Mouse (Mus musculus) forebrain, embryonic 10.5 days (tissue): ENCODE data around the gene Enc1. TPM values are rescaled to one million over a fixed set of nuclear protein-coding genes. Genes with fewer than 3 reads are reported as not detected.

Source experiments
- DNase-seq: peaks from one replicate; pipeline ENCODE4 v3.0.0-alpha.2; 2017; ENCODE audit warnings: low spot score; ENCODE audit errors: extremely low spot score
- H3K27ac ChIP-seq: fragments of 300-500 bp; sonication (generic); 2 replicates; pipeline ENCODE4 v1.5.1; 2016; ENCODE audit warnings: mild to moderate bottlenecking
- H3K27me3 ChIP-seq: fragments of 300-500 bp; sonication (generic); 2 replicates; pipeline ENCODE4 v1.6.1; 2016; ENCODE audit warnings: mild to moderate bottlenecking; ENCODE audit not compliant: poor library complexity, severe bottlenecking
- H3K36me3 ChIP-seq: fragments of 300-500 bp; sonication (generic); replicated peaks from 2 replicates; pipeline ENCODE4 v1.6.1; 2016; ENCODE audit warnings: mild to moderate bottlenecking, moderate library complexity
- H3K4me1 ChIP-seq: fragments of 300-500 bp; sonication (generic); 2 replicates; pipeline ENCODE4 v1.6.1; 2016
- H3K4me3 ChIP-seq: fragments of 300-500 bp; sonication (generic); 2 replicates; pipeline ENCODE4 v1.5.1; 2016; ENCODE audit warnings: mild to moderate bottlenecking, moderate library complexity
- H3K9me3 ChIP-seq: fragments of 300-500 bp; sonication (generic); 2 replicates; pipeline ENCODE4 v1.6.1; 2016; ENCODE audit warnings: mild to moderate bottlenecking, moderate library complexity
- WGBS: fragments of 180-500 bp; shearing (Covaris S2); methylation state at CpG from one replicate; pipeline ENCODE4 v1.1.7; 2016; 5-methylcytosine and 5-hydroxymethylcytosine counted together
- polyA plus RNA-seq: library from polyadenylated mRNA; unstranded; fragments of >200 nt; fragmentation: Nextera tagmentation; extraction: Ambion mirVana; gene quantifications from 2 replicates; pipeline ENCODE4 v1.2.1, GENCODE M21; 2016

Gene Enc1
- polyA plus RNA-seq, 1 experiment from 2014 or later: 10.0 TPM

GRCm38 (mm10) chr13:97287046-97287445, 46.1 kb downstream of the Enc1 start:
- DNase-seq: no peak
- H3K36me3 ChIP-seq: no peaks in the 10 kb centered on the region
- peaks cover 58% of the 10 kb centered on the region for H3K27me3 ChIP-seq
- H3K4me1 ChIP-seq: peaks cover 29% of the 10 kb centered on the region
- no peak overlapping the region for H3K27ac ChIP-seq
- no peaks in the 10 kb centered on the region for H3K9me3 ChIP-seq
- 86% methylated on average over 3 of the region's 3 CpGs for WGBS
- H3K4me3 ChIP-seq: no peak overlapping the region

DNA sequence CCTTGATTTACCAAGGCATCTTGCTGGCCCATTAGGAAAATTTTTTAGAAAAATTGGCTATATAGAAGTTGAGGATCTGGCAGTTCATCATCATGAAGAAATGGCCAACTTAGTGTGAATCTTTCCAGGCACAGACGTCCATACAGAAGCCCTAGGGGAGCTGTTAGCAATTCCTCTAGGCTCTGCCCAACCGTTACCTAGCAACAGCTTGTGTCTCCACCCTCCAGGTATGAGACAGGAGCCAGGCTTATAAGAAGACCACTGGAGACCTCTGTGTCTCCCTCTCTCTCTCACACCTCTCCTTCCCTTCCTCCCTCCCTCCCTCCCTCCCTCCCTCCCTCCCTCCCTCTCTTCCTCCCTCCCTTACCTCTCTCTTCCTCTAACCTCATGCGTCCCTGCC, 49.8 kb downstream of the Enc1 start:
- Histone ChIP-seq H3K4me3 (no peak overlapping the region), H3K4me1 (peaks cover 46% of the 10 kb centered on the region), H3K27me3 (peaks cover 34% of the 10 kb centered on the region), H3K9me3 (no peaks in the 10 kb centered on the region), H3K36me3 (no peaks in the 10 kb centered on the region), H3K27ac (peak overlapping the region; percentile 78)
- DNase-seq: no peak
- 26% methylated on average over 3 of the region's 3 CpGs for WGBS

GRCm38 (mm10) chr13:97291354-97291753, 50.4 kb downstream of the Enc1 start:
- peaks cover 52% of the 10 kb centered on the region for H3K4me1 ChIP-seq
- no peak for DNase-seq

DNA sequence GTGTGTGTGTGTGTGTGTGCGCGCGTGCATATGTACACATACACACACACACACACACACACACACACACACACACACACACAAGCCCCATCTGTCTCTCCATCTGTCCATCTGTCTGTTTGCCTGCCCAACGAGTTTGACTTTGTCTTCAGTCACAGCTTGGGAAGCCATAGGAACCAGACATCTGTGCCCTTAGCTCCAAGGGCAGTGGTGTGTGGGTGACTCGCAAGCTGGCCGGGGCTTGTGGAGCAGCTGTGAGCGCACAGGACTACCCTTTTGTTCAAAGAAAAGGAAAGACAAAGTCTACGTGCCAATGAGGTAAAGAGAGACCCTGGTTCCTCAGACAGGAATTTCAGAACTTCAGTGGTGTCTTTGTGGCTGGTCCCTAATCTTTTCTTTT, 51.1 kb downstream of the Enc1 start:
- peak; percentile 61 for DNase-seq
- Histone ChIP-seq H3K4me3 (peak overlapping the region; percentile 27; the same call in 1 of the 2 replicates), H3K27me3 (peaks cover 34% of the 10 kb centered on the region), H3K36me3 (no peaks in the 10 kb centered on the region), H3K27ac (peak overlapping the region; percentile 78), H3K9me3 (no peaks in the 10 kb centered on the region), H3K4me1 (peaks cover 52% of the 10 kb centered on the region)
- 44% methylated on average over 8 of the region's 8 CpGs for WGBS

More at GRCm38 (mm10) chr13:97291354-97291753, 50.4 kb downstream of the Enc1 start:
- peaks cover 34% of the 10 kb centered on the region for H3K27me3 ChIP-seq
- peak overlapping the region; percentile 78 for H3K27ac ChIP-seq
- H3K9me3 ChIP-seq: no peaks in the 10 kb centered on the region
- H3K36me3 ChIP-seq: no peaks in the 10 kb centered on the region
- WGBS: 81% methylated on average over 17 of the region's 17 CpGs
- no peak overlapping the region for H3K4me3 ChIP-seq

GRCm38 (mm10) chr13:97292451-97293245, 51.7 kb downstream of the Enc1 start:
- Histone ChIP-seq H3K4me1 (peaks cover 52% of the 10 kb centered on the region), H3K27me3 (peaks cover 34% of the 10 kb centered on the region), H3K9me3 (no peaks in the 10 kb centered on the region), H3K4me3 (peak overlapping the region; percentile 27), H3K27ac (peak overlapping the region; percentile 78), H3K36me3 (no peaks in the 10 kb centered on the region)
- DNase-seq: no peak
- WGBS: 9% methylated on average over 12 of the region's 12 CpGs

DNA sequence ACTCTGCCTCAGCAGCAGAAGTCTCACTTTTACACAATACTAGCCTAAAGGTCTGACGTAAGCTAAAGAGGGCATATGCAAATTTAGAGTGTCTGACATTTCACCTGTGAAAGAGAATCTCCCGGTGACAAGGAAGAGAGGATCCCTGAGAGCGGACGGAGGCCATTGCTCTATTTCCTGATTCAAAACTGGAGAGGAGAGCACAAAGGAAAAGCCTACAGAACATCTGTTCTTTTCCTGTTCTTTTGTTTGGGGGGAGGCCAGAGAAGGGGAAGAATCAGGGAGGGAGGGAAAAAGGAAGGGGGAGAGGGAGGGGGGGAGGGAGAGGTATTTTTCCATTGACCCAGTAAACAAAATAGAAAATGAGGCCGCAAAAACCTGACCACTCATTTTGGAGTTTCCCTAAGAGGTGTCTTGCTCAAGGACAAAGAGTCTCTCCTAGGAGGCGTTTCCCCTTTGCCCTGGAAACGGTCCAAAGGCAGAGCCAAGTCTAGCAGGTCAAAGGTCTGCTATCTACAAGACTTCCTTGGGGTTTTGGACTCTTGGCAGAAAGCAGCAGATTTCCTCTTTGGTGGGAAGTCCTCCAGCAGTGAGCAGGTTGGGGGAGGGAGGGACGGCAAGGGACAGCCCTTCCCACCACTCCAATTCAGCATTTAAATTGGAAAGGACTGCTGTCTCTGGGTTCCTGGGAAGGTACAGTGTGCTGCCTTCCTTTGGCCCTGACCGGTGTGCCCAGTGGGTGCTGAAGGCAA, 54.4 kb downstream of the Enc1 start:
- no peak for DNase-seq
- 68% methylated on average over 9 of the region's 9 CpGs for WGBS
- Histone ChIP-seq H3K4me1 (peaks cover 52% of the 10 kb centered on the region), H3K36me3 (no peaks in the 10 kb centered on the region), H3K4me3 (no peak overlapping the region), H3K27me3 (peaks cover 29% of the 10 kb centered on the region), H3K9me3 (no peaks in the 10 kb centered on the region), H3K27ac (peak overlapping the region; percentile 65)

- Histone ChIP-seq H3K27ac (peak overlapping the region; percentile 65), H3K9me3 (no peaks in the 10 kb centered on the region), H3K4me1 (peaks cover 46% of the 10 kb centered on the region), H3K4me3 (no peak overlapping the region), H3K36me3 (no peaks in the 10 kb centered on the region), H3K27me3 (peaks cover 24% of the 10 kb centered on the region)
- DNase-seq: no peak
- 72% methylated on average over 11 of the region's 11 CpGs for WGBS
These were observed 54.9 kb downstream of the Enc1 start for GRCm38 (mm10) chr13:97295853-97296219.

DNA sequence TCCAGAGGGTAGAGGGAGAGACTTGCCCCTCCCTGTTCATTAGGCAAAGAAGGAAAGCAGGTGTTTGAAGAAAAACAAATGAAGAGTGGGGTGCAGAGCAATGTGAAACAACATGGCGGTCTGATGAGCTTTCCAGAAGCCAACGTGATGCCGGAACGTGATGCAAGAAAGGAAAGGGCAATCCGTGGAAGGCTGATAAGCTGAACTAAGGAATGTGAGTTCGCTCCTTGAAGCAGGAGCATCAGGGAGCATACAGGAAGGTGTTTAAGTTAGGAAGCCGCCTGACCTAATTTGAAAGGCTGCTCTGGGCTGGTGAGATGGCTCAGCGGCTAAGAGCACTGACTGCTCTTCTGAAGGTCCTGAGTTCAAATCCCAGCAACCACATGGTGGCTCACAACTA, 55.4 kb downstream of the Enc1 start:
- peaks cover 42% of the 10 kb centered on the region for H3K4me1 ChIP-seq
- H3K36me3 ChIP-seq: no peaks in the 10 kb centered on the region
- 91% methylated on average over 8 of the region's 8 CpGs for WGBS
- H3K9me3 ChIP-seq: no peaks in the 10 kb centered on the region
- H3K4me3 ChIP-seq: no peak overlapping the region
- H3K27ac ChIP-seq: peak overlapping the region; percentile 65; the same call in 1 of the 2 replicates
- no peak for DNase-seq
- peaks cover 20% of the 10 kb centered on the region for H3K27me3 ChIP-seq

DNA sequence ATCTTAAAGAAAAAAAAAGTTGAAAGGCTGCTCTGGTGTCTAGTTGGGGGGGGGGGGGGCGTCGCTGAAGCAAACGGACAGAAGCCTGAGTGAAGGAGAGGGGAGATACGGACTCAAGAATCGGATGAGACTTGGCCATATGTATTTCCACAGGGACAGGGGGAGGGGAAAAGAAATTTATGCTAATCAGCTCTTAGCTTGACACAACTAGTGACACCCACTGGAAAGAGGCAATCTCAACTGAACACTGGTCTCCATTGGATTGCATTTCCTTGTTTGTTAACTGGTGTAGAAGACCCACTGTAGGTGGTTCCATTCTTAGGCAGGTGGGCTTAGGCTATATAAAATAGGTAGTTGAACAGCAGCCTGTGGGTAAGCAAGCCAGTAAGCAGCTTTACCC, 55.9 kb downstream of the Enc1 start:
- Histone ChIP-seq H3K4me3 (no peak overlapping the region), H3K27ac (no peak overlapping the region), H3K27me3 (peaks cover 15% of the 10 kb centered on the region), H3K4me1 (peaks cover 37% of the 10 kb centered on the region), H3K36me3 (no peaks in the 10 kb centered on the region), H3K9me3 (no peaks in the 10 kb centered on the region)
- 97% methylated on average over 5 of the region's 5 CpGs for WGBS
- no peak for DNase-seq

DNA sequence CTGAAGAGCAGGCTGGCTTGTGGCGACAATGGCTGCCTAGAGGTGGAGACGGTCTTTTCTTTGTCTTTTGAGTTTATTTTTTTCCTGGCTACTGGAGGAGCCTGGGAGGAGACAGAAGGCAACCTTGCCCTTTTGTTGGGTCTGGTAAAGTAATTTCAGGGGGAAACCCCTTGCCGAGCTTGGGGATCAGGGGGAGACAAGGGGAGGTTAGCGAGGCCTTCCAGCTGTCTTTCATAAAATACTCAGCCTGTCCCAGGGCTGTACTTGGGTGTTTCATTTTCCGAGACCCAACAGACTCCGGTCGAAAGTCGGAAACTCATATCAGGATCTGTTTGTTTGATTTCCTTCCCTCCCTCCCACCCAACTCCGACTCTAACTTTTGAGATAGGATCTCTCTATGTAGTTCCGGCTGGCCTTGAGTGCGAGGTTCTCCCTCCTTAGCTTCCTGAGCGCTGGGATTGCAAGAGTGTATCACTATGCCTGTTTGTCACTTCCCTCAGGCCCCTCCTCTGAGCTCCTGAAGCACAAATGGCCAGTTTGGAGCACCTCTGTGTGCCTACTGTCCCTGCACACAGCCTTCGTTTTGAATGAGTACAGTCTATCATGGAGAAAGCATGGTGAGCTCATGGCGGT, 56.6 kb downstream of the Enc1 start:
- Histone ChIP-seq H3K27me3 (peaks cover 11% of the 10 kb centered on the region), H3K36me3 (no peaks in the 10 kb centered on the region), H3K9me3 (no peaks in the 10 kb centered on the region), H3K4me3 (no peak overlapping the region), H3K4me1 (peaks cover 29% of the 10 kb centered on the region), H3K27ac (peak overlapping the region; percentile 37; the same call in 1 of the 2 replicates)
- WGBS: 86% methylated on average over 14 of the region's 14 CpGs
- no peak for DNase-seq

DNA sequence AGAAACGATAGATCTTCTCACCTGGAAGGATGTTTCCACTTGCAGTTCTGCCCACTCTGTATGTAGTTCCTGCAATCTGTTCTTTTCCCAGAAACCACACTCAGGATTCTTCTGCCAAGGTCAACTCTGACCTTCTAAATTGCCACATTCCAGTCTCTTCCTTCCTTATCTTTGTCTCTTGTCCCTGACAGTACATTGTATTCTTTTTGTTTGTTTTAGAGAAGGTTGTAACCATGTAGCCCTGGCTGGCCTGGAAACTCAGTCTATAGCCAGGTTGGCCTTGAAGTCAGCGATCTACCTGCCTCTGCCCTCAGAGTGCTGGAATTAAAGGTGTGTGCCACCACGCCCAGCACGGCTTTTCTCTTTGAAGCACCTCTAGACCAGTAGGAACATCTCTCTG, 58.0 kb downstream of the Enc1 start:
- WGBS: 94% methylated on average over 4 of the region's 4 CpGs
- no peak overlapping the region for H3K4me3 ChIP-seq
- peaks cover 3% of the 10 kb centered on the region for H3K27me3 ChIP-seq
- no peak for DNase-seq
- H3K36me3 ChIP-seq: no peaks in the 10 kb centered on the region
- peaks cover 15% of the 10 kb centered on the region for H3K4me1 ChIP-seq
- H3K27ac ChIP-seq: no peak overlapping the region
- no peaks in the 10 kb centered on the region for H3K9me3 ChIP-seq

DNA sequence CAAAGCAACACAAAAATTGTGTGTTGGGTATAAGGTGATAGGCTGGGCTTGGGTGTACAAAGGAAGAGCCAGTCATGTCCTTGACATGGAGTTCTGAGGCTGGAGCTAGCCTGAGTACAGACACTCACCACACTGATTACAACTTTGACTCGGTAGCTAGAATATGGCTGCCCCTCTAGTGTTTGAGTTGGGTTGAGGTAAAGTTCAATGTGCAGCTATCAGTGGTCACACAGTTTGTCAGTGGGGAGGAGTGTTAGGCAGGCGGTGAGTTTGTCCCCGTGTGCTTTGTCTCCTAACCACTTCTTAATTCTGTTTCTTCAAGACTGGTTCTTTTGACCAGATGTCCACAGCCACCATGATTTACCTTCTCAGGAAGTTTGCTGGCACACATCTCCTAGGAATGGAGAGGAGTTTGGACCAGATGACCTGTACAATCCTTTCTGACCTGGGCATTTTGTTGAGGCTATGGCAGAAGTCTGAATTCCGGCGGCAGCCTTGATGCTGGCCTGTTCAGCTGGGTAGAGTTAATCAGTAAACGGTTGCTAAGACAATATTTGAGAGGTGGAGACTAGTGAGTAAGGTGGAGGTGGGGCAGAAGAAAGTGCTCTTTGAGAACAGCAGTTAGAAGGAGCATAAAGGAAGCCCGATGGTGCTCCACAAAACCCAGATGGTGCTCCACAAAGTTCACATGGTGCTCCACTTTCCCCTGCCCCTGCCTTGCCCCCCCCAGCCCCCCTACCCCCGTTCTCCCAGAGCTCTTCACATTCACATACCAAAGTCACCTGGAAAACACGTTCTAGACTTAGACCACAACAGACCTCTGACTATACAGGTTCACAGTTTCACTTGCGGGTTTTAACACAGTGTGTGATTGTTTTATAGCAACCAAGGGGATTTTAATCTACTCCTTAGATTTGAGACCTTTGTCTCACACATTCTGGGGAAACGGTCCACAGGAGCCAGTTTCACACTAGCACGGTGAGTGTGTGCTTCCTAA, 59.3 kb downstream of the Enc1 start:
- no peak for DNase-seq
- Histone ChIP-seq H3K27ac (no peak overlapping the region), H3K4me1 (peaks cover 12% of the 10 kb centered on the region), H3K27me3 (no peaks in the 10 kb centered on the region), H3K4me3 (no peak overlapping the region), H3K9me3 (no peaks in the 10 kb centered on the region), H3K36me3 (no peaks in the 10 kb centered on the region)
- 92% methylated on average over 12 of the region's 12 CpGs for WGBS
